Mouse (Mus musculus) MN1 (cell line): ENCODE measurements at regions not wholly inside any gene's neighbourhood (a gene's known extent, or its start where the extent isn't known, plus 50 kb on each side); places are given as distances from the start of the nearest gene placed in this dataset.

ENCODE experiments used
- DNase-seq: peaks from one replicate; pipeline ENCODE4 v3.0.0-alpha.2; 2016; ENCODE audit warnings: low spot score

DNA sequence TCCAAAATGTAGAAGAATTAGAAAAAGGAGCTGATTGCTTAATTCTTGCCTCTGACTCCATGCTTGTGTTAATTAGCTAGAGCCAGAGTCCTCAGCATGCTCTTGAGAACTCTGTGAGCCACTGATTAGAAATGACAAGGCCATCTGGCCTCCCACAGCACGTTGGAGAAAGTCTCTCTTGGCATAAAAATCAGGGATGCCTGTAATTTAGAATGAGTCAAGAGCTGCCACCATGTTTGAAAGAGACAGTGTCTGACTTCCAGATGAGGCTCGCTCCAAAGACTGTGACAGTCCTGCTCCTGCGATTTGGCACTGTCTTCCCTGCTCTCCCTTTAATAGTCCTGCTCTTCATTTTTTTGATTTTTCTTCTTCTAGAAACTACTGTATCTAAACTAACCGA lies 374.6 kb downstream of the Ipo11 start:
- no peak for DNase-seq

DNA sequence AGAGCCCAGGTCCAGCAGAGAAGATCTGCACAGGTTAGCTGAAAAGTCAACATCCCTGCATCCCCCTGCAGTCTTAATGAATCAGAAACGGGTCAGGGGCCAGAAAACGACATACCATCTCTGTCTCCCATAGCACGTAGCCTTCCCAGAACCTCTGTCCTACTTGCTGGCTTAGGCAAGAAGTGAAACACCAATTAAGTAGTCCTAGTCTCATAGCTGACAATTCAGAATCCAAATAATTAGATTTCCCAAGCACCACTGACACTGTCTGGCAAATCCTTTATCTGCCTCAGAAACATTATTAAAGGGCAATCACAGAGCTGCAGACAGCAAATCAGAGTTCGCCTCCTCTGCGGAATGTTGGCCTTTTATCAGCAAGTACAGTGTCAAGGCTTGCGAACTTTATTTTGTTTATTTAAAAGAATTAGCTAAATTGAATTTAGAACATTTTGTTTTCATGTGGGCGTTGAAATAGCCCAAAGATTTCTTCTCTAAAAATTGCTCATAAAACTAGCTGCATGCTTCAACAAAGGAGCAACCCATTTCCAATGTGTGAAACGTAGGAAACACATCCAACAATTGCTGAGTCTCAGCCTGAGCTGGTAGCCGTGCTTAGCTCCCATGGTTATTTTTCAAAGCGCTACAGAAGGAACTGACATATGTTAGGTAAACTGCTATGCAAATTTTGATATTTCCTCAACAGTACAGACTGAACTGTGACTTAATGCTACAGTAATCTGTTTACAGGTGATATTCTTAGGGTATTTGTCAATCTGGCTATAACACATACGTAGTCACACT lies 411.2 kb downstream of the Ipo11 start:
- DNase-seq: no peak

DNA sequence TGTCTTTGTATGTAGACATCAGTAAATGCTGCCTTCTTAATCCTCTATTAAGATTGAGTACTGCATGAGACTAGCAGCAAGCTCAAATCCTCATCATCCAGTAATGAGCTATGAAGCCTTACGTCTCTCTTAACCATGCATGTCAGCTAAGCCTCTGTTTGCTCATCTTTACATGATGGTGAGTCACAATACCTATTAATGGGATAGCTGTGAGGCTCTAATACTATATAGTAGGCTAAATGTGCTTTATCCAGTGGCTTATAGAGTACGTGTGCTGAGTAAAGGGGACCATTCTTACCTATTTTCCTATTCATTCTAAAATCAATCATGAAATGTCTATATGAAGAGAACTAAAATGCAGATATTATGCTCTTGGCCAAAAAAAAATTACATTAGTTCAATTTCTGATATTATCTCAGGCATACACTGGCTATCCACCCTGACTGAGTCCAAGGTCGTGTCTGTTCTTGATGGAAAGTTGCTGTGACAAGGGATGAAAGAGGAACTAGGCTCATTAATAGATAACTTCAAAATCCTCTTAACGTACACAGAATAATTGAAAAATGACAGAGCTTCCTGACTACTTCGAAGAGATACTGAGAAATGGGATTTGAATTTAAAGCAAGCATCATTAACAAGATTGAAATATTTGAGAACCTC lies 422.1 kb downstream of the Ipo11 start:
- DNase-seq: no peak

DNA sequence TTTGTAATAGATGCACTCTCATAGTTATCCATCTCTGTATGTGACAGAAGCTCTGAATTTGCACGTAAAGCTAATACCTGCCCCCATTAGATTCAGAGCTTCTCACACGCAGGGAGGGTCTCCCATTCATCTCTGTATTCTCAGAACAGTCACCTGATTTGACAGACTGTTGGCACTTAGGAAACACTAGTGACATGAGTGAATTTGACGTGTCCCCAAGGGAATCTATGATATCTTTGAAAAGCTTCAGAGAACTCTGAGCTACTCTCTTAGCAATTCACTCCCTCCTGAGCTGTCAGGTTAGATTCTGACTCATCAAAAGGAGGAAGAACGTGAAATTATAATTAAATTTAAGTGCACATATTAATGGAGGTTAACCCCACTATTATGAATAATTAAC lies 423.1 kb downstream of the Ipo11 start:
- DNase-seq: no peak

DNA sequence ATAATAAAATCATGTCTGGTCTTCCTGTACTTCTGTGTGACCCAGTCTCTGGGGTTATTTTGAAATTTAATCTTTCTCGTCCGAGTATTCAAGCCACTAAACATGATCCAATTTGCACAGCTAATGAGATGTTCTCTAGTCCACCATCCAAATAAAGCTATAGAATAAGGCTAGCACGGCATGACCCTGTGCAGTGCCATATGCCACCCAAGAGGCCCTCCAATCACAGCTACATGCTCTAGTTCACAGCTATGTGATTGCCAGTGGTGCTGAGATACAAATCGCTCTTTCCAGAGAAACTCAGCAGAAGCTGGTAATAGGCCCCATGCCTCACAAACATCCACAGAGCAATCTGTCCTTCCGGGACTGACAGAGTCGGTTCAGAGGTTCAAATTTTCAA lies 426.3 kb downstream of the Ipo11 start:
- no peak for DNase-seq

DNA sequence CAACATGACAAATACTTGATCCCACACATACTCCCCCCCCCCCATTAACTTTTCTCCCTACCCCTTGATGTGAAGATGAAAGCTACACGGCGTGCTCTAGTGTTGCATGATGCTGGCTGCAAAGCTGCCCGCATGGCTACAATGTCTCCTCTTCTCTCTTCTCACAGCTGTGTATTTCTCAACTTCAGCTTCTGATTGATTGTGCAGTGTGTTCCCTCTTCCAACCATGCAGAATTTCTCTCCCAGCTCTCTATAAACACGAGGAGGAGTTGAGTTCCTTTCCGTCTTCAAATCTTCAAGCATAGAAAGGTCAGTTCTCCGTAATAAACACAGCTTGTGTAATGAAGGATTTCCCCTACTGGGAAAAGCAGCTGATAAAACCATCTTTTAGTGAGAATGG lies 435.5 kb downstream of the Ipo11 start:
- no peak for DNase-seq

DNA sequence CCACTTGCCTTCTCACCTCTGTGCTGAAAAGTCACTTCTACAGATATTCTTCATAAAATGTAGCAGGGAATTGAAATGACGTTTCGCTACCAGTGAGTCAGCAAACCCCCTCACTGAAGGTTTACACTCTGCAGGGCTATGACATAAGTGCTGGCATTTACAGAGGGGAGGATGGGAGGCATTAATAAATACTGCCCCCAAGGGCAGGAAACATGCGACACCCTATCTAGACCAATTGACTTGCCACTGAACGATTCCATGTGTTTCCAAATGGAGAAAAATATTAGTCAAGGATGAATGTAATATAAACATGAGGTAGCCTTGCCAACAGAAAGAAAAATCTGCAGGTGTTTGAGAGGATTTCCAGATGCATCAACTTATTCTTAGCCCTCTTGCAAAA lies 465.5 kb downstream of the Ipo11 start:
- no peak for DNase-seq

DNA sequence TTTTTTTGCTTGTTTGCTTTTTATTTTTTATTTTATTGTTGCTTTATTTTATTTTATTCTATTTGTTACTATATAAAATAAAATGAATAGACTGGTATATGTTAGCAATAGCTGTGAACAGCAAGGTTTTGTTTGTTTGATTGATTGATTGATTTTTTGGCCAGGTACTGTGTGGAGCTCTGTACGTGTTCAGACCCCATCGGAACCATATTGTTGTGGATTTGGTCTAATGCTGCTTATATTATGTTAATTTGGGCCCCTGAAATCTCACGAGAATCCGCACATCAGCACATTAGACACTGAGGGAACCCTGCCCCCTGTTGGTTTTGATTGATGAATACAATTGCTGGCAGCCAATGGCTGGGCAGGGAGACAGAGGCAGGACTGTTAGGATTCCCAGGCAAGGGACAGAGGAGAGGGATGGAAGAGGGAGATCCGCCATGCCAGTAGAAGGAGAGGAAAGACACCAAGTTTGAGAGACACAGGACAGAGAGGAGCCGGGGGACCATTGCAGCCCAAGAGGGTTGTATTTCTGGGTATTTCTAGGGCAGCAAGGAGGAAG lies 482.3 kb downstream of the Ipo11 start:
- no peak for DNase-seq

DNA sequence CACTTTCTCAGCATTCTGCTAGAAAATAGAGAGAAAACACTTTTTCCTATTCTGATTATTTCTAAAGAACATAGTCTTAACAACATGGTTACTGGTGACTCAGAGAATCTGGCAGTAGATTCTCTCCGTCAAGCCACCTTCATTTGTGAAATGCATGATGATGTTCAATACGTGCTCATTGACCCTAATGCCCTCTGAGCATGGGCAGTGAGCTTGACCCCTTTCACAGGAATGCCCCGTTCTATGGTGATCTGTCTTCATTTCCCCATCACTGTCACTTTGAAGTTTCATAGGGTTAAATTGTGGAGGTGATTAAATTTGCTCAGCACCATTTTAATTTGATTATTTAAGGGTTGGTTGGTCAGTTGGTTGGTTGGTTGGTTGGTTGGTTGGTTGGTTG lies 504.6 kb downstream of the Ipo11 start:
- DNase-seq: no peak

DNA sequence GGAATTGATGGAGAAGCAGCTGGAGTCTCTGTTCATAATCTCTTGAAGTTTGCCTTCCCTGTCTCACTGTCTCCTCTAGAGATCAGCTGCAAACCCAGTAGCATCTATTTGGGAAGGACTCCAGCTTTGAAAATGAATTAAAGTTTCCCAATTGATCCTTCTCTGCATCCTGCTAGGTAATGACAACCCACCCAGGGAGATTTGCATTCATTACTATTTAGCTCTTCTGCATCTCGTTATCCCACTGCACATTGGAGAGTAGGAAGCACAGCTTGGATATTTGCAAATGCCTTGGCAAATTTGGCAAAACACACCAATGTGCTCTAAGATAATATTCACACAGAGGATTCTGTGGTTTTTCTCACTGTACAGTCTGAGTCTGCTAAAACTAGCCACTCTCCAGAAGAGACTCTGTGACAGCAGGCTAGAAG lies 530.1 kb downstream of the Ipo11 start:
- DNase-seq: no peak

DNA sequence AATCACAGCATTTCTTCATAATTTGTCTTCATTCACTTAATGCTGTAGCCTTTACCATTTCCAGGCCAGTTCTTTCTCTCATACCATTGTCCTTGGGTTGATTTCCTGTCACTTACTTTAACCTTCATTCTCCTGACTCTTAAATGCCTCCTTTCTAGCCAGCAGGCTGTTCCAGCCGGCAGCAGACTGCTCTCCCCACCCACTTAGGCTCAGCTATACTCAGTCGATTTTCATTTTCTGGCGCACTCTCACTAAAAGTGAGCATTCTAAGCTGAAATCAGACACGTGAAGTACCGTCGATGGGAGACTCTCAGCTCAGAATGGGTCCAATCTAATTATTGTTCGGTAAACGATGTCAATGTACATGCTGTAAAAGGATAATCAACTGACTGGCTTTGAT lies 544.1 kb downstream of the Ipo11 start:
- no peak for DNase-seq

DNA sequence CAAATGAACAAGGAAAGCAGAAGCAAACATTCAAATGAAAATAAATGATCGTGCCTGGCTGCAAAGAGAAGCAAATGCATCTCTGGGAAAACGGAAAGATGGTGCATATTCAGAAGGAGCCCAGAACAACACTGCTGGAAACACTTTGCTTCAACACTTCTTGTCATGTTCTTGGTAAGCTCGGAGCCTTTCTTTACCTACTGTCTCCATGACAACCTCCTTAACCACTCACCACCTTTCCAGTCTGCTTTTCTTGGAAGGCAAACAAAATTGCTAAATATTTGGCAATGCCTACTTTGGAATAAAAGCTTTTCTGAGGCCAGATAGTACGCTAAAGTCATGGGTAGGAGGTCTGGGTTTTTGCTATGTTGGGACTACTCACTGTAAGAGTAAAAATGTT lies 548.1 kb downstream of the Ipo11 start:
- DNase-seq: no peak

DNA sequence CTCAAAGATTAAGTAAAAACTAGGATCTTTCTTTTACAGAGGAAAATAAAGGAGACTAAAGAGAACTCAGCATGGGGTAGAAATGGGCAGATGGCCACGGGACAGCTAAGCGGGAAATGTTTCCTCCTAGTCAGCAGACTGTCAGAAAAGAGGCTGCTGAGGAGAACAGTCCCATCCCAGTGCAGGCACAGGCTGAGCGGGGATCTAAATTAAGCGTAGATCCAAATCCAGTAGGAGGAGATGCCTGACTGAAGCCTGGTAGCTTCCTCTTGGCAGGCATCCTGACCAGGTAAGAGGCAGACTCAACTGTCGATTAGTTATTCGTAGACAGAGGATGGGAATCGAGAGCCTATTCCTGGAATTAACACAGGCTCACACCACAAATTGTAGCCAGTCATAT lies 569.2 kb downstream of the Ipo11 start:
- no peak for DNase-seq

DNA sequence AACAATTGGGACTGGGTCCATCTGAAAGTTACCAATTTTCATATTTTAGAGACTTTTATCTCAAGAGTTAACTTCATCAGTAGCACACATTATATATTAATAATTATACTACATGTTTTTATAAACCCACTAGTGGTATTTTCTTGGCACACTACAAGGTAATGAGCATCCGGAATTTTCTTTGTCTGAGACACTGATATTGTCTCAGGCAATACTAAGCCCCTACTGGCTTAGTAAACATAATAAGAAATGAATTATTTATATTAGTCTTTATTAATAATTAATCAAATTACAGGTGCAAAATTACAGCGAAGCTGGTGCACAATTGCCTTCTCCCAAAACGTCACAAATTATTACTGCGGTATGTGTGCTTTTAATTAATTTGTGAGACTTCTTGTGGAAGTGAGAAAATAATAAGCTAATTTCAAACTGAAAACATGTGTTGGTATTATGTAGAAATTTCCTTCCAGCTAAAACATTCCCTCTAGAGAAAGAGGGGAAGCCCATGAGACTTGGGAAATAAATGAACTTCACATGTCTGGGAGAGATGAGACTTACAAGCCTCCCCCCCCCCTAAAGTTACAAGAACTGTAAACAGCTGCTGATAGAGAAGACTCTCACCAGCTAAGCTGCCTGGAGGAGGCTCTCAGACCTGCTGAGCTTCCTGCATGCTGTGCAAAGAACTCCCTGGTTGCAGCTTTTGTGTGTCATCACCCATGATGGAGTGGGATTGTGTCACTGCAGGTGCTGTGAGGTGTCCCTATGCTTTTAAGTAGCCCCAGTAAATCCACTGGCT lies 583.9 kb downstream of the Ipo11 start:
- no peak for DNase-seq

DNA sequence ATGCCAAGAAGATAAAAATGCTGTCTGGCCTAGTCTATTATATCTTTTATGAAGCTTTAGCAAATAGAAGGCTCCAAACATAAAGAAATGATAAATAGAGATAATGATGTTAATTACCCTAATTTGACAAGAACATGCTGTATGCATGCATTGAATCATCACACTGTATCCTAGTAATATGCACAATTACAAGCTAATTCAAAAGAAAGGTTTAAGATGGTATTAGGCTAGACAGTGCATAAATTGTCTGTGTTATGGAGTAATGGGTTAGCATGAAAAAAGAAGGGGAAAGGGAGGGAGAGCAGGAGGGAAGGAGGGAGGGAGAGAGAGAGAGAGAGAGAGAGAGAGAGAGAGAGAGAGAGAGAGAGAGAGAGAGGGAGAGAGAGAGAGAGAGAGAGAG lies 604.7 kb downstream of the Ipo11 start:
- DNase-seq: no peak

DNA sequence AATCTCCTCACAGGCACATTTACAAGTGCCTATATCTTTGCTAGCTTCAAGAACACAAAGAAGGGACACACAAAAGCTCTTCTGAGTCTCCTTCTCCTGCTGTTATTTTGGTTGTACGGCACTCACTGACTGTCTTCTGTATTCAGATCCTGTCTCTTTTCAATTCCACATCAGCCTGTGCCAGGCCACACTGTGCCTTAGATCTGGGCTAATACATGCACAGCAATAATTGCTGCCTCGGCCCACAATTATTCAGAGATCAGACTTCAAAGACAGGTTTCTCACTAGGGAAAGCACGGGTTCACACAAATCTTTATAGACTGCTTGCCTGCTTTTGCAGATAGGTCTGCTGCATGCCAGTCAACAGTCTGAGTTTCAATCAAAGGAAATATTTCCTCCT lies 617.8 kb downstream of the Ipo11 start:
- no peak for DNase-seq

DNA sequence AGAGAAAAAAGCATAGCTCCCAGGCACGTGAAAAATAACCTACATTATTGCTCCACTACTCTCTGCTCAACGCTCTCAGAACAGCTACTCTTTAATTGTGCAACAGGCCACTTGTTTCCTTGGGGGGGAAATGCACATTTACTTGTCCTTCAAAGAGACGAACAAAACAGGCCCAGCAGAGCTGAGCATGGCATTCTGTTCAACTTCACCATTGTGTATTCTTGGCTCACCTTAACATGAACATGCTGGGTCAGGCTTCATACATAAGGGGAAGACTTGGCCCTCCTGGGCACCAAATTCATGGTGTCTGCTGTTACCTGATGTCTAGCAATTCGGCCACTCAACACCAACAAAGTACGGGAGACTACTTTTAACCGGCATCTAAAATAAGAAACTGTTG lies 618.3 kb downstream of the Ipo11 start:
- no peak for DNase-seq

DNA sequence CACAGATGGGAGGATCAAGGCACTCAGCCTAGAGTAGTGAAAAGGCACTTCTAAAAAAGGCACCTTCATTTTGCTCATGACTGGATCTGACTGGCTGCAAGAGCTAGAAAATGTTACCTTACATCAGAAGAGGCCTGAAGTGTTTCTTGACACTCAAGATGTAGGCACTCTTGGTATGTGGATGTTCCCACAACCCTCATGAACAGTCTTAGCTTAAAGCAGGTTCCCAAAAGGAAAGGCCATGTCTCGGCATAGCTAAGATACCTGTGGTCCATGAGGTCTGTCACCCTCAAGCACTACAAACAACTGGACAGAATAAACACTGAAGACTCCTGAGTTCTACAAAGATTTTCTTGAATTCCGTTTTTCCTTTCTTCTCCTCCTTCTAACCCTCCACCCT lies 619.5 kb downstream of the Ipo11 start:
- no peak for DNase-seq

DNA sequence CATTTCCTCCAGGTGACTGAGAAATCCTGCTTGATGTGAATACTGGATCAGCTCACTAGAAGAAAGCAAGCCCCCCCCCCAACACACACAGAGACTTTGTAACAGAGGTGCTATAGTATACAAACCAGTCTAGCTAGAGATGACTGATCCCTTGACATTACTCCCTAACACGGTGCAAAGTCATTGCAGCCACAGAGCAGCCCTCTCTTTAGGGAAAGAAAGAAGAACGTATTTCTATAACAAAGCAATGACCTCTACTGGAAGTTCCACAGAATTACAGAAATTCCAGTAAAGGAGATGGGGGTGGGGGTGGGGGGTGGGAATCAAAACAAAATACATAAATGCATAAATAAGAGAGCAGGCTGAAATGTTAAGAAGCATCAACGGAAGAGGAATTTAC lies 655.6 kb downstream of the Ipo11 start:
- no peak for DNase-seq

DNA sequence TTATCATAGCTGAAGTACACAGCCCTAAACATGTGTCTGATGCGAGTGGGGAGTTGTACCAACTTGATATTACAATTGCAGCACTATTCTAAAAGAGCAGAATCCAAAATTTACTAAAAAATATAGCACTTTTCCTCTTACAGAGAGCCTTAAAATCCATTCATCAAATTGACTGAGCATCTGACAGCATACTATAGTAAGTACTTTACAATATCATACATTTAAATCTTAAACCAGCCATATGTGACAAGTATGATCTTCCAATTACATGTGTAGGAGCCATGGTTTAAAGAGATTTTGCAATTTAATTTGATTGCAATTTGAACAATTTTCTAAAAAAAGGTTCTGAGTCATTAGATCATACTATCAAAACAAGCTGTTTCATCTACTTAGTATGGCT lies 676.9 kb downstream of the Ipo11 start:
- no peak for DNase-seq
